Mouse (Mus musculus) lung, adult 18-20 months (tissue): ENCODE data around the gene Opn4.

Experiments
- DNase-seq, 2 experiments: peaks; one replicate each; pipeline ENCODE4 v3.0.0; 2022; ENCODE audit warnings: mixed read lengths in 2 of 2

Gene Opn4

DNA sequence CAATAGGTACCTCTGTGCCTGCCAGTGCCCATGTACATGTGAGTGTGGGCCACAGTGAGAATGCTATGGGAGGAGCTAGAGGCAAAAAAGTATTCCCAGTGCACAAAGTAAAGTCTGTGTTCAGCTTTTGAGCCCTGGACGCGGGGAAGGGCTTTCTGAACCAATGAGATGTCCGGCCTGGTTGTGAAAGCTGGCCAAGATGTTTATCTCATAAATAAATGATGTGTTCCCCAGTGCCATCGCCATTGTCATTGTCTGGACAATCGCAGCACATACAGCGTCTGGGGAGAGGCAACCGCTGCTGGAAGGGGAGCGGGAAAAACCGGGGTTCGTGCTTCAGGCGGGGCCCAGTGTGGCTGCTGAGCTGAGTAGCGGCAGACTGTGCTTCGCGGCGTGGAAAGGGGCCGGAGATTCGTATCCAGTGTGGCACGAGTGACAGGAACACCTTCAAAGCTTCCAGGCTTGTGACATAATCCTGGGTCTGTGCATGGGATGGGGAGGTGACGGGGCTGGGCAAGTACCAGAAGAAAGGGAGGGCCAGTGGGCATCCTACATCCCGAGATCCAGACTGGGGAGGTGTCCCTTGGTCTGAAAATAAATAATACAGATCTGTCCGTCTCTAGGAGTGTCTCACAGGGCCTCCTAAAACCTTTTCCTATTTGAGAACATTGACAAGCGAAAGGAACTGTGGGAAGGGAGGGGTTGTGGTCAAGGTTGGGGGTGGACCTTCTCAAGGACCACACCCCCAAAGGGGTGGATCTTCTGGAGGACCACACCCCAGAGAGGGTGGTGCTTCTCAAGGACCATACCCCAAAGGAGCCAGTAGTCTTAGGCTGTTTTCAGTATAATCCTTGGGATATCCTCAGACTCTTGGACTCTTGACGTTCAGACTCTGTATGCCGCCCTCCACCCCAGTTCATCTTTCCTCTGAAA, 8.9 kb downstream of the Opn4 start:
- peak in 1 of 2 experiments; percentile 13 for DNase-seq

DNA sequence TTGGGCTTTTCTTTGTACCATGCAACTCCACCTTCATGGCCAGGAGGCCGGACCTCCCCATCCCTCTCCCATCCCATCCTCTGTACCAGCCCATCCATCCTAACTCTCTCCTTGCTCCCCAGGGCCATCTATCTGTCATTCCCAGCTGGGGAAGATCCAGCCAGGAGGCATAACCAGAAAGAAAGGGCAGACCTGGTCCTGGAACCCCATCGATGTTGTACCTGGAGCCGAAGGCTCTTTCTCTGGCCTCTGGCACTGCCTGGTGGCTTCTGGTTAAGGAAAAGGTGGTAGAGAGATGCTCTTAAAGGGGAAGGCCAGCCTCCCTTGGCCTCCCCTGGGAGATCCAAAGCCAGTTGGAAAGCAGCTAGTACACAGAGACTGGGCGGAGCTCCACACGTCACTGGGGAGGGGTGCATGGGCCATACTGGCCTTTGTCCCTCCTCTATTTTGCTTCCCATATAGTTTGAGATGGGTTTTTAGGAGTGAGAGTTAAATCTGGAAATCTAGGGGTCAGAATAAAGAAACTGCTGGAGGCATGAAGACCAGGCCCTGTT, 9.8 kb downstream of the Opn4 start:
- DNase-seq: no peak

DNA sequence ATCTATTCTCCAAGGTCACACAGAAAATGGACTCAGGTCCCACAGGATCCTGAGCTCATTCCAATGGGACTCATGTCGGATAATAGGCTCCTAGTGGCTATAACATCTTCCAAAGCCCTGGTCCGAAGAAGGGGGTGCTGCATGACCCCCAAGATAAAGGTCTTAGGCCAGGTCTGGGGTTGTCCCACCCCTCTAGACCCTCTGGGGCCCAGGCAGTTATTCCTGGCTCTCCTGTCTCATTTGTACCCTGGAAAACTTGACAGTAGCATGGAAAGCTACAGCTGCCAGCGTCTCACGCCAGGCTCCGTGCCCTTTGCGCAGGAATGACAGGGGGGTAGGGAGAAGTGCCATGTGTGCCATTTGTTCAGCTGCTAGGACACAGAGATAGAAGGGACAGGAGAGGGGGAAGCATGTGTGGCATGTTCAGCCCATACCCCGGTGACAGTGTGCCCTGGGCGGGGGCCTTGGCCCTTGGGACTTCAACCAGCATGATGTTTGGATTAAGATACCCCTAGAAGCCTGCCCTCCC, 10.7 kb downstream of the Opn4 start:
- no peak for DNase-seq

DNA sequence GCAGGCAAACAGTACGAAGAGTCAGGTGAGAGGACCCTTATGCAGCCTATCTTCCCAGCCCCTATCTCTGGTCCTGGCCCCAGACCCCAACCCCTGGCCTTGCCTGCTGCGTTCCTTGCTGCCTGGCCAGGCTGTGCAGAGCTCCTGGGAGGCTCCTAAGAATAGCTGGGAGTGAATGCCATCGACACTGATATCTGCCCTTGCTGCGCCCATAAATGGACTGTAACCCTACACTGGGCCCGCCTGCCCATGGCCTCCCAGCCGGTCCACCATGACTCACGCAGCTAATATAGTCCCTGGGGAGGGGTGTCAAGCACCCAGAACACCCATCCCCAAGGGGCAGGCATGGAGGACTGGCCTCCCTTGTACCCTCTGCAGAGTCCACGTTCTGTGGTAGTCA, 11.4 kb downstream of the Opn4 start, which contains the start of gene Ldb3:
Gene Ldb3, minus strand, starts transcription at position 185 of the 400 bp plus-strand sequence.
- no peak for DNase-seq

DNA sequence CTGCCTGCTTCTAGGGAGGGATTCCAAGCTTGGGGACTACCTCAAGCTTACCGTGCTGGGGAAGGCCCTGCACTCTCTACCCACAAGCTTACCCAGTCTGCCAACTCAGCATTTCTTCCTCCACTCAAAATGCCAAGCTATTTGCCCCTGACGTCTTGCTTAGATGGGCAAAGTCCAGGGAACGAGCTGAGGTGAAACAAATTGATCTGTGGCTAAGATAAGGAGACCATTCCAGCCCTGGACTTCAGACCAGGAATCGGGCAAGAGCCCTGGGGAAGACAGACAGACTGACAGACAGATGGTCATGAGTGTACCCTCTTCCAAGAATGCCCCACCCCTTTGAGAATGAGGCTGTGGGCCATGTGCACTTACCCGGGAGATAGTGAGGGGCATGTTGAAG, 11.9 kb downstream of the Opn4 start:
- DNase-seq: no peak

DNA sequence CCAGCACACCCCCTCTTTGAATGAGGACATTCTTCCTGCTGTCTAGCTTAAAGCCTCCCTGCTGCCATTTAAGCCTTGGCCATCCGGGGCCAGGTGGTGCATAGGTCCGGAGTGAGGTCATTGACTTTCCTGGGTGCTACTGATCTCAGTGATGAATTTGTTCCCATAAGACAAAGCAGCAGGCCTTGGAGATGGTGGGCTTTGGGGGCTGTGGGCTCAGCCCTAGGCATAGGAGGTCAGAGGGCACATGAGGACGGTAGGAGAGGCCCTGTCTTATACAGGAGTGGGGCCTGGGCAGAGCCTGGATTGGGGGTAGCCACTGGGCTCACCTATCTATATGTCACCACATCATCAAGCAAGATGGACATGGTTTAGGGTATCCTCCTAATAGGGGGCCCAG, 13.1 kb downstream of the Opn4 start:
- DNase-seq: no peak

DNA sequence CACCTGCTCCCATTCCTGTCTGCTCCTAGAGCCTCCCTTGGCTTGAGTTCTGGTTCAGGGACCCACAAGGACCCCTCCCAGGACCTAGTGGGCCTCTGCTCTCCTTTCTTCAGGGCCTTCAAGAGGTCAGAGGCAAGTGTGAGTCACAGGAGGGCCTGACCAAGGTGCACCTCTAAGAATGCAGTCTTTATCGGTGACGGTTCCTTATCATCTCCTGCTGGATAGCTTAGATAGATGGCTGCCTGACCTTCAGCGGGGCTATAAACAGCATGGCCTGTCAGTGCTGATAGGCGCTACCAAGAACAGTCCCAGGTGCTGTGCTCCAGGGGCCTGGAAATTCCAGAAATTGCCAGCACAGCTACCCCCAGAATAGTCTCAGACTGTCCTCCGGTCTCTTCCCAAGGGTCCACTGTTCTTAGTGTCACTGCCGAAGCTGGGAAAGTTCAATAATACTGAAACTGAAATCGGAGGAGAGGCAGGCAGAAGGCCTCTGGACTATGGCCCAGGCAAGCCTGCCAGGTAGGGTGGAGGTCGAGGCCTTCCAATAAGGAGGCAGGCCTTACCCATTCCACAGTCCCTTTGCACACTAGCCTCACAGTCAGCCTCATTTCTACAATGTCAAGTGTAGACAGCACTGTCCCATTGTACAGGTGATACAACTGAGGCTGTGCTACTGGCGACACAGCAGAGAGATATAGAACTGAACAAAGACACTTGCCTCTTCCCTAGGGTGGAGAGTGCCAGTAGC, 14.4 kb downstream of the Opn4 start:
- DNase-seq: no peak

DNA sequence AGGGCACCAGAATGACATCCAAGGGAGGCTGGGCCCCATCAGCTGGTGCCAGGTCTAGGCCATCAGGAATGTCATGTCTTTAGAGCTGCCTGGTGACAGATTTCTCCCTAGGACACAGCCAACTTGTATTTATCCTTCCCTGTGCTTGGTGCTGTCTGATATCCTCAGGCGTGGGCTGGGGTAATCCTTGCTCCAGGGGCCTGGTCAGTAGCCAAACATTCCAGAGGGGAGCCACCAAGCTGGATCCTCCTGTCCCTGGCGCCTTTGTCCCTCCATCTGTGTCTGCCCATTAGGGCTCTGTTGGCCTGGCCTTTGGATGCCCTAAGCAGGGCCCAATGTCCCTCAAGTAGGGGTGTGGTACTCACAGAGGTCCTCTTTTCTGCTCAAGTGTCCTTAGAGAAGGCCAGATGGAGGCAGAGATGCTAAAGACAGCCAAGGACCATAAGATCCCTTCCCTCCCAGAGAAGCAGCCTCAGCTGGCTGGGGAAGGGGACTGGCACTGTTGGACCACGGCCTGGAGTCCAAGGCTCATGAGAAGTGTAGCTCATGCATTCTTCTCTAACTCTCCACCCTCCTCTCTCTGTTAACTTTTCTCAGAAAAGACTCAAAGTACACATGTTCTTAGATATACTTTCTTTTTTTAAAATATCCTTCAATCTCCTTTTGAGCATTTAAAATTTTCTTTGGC, 17.1 kb downstream of the Opn4 start:
- DNase-seq: no peak

DNA sequence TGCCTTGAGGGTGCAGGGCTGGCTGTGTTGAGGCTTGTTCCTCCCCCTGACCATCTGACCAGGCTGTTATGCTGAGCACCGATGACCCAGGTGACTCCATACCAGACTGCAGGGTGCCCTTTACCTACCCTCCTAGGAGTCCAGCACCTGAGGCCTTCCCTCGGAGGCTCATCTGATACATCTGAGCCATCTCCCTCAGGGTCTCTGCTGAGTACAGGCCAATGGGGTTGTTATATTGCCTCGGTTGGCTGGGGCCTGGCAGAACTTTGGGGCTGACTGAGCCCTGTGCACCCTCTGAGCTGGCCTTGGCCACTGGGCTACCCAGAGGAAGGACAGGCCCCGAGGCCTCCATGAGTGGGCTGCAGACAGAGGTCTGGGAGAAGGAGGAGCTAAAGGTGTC, 23.1 kb downstream of the Opn4 start:
- DNase-seq: no peak

DNA sequence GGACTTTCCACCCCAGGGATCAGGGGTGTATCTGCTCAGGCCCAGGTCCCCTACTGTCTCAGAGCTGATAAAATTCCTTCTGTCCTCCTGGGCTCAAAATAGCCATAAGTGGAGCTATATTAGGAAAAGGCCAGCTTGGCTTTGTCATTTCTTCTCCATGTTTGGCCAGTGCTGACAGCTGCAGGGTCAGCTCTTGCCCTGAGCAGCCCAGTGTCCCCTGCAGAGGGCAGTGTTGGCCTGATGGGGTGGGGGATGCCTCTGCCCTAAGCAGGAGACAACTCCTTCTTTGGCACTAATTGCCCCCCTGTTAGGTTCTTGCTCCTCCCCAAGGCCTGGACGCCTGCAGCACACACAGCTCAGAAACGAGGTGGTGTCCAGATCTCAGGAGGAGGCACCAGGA, 25.9 kb downstream of the Opn4 start:
- DNase-seq: peak in 1 of 2 experiments; percentile 12

DNA sequence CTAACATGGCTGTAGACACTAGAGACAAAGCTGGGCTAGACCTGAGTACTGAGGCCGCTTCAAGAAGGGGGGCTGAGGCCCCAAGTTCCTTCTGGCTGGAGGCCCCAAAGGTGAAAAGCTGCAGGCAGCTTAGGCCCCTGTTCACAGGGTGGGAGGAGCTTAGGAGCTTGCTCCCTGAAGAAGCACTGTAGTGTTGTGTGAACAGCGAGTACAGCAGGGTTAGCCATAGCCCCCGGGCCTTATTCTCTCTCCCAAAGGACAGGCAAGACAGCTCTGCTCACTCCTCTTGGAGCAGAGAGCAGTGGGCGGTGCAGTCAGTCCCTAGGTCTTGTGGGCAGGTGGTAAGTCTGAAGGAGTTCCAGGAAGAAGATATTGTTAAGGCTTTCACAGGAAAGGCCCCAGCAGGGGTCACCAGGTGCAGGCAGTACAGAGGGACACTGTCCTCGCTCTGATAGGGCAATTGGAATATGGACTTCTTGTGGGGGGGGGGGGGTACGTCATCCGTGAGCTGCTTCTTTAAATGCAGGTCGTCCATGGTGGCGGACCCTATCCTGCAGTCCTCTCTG, 26.5 kb downstream of the Opn4 start:
- DNase-seq: no peak

DNA sequence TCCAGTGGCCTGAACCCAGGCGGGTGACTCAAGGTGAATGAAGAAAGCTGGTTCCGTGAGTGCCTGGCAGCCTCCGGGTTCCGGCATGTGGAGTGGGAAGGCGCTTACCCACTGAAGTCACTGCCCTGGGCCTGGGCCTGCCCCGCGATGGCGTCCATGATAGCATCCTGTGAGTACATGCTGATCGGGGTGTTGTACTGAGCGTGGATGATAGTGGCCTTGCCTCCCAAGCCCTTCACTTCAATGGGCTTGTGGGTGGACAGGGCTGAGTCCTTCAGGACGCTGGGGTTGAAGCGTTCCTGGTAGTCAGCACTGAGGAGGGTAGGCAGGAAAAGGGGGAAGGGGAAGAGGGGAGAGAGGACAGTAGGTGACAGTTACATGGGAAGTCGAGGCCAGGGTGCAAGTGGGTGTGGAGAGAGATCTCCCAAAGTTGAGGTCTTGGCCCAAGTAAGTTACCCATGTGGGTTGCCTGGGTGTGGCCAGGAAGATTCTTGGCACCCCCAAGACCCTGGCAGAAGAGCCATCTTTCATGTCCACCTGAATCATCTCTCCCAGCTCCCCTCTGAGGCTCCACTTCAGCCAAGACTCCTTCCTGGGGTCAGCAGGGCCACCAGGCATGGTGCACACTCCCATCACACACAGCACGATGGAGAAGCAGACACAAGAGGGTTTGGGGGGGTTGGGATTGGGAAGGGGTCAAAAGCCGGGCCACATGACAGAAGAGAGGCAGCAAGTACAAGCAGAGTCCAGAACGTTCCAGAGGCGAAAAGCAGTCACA, 28.1 kb downstream of the Opn4 start:
- DNase-seq: no peak

DNA sequence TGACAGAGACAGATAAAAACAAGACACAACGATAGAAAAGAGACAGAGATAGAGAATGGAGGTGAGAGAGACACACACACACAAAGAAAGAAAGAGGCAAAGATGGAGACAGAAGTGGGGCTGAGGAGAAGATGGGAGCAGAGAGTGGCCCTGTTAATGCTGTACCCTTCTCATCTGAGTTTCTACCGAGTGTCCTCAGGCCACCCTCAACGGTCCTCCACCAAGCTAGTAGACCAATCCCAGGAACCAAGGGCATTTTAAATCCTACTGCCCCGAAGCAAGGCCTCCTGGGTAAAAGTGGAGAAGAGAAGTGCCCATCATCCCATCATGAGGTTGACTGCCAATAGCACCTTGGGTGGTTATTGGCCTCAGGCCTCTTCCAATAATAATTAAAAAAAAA, 29.0 kb downstream of the Opn4 start:
- no peak for DNase-seq

DNA sequence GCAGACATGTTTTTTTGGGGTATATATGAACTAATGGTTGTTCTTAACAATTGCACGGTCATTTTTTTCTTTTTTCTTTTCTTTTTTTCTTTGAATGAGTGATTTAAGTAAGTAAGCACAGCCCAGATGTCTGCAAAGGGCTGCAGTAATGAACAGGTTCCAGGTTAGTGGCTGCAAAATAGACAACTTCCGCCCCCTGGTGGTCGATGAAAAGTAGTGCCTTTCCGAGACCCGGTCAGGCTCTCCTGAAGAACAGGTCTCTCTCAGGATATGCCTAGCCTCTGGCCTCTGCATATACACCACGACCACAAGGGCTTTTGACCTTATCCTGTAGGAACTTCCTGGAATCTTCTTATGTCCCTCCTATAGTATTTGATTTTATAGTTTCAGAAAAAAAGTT, 29.6 kb downstream of the Opn4 start:
- peak; percentile 74 to 78 for DNase-seq

DNA sequence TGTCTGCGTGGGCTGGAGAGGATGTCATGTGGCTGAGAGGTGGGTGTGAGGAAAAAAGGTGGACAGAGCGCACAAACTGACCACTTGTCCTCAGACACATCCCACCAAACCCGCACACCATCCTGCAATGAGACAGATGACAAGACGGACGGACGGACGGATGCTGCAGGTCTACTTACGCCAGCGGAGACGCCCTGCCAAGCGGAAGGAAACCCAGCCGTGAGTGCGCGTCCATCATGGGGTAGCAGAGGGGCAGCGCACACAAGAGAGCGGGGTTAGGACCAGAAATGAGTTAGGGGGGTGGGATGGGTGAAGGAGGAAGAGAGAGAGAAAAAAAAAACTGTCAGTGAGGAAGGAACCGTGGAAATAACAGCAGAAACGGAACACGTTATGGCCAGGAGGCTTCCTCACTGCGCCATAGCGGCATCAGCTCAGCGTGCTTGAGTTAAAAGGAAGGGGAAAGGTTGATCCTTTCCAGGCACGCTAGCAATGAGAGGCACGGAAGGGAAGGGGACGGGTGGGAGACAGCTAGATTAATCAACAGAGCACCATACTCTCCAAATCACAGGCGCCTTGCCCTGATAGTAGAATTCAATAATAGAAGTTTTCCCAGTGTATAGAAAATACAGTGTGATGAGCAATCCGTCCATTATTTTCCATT, 30.3 kb downstream of the Opn4 start:
- no peak for DNase-seq

DNA sequence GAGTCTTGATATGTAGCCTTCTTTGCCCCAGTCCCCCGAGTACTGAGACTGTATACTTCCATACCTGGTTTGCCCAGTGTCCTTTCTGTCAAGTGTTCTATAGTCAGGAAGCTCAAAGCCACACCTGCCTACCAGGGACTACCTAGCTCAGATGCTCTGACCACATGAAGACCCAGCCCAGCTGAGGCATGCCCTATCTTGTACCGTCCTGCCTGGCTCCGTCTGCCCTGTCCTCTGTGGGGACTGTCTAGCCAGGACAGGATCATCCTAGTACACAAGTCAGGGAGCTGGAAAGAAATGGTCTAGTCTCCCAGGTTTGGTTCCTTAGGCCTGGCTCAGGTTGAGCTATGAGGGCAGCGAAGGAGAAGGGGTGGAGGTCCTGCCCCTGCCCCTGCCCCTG, 31.3 kb downstream of the Opn4 start:
- no peak for DNase-seq

DNA sequence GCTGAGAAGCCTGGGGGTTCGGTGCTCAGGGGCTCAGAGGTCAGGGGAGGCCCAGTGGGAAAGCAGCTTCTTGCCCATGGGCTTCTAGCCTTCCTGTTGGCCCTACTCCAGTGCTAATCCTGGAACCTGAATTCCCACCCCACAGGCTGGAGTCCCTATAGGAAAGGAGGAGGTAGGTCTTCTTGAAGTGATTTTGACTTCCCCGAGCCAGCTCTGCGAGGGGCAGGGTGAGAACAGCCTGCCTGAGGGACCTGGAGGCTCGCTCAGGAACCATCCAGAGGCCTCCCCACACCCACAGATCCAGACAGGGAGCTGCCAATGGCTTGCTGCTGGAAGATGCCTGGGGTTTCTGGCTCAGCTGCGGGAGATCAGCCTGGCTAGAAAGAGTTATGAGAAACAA, 32.2 kb downstream of the Opn4 start:
- no peak for DNase-seq

DNA sequence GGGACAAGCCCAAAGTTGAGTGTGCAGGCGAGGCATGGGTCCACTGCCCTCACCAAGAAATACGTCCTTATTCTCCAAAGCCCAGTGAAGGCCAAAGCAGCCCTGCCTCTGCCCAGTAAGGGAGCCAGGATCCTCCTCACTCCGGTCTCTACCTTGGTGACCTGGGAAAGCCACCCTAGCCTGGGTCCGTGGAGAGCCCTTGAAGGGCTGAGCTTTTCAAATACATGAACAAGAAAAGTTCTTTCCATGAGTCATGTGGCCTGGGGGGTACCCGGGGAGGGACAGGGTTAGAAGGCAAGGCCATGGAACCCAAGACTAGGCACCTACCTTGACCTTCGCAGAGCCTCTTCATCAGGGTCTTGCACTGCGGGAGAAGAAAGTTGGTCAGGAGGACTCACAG, 33.4 kb downstream of the Opn4 start:
- DNase-seq: no peak

DNA sequence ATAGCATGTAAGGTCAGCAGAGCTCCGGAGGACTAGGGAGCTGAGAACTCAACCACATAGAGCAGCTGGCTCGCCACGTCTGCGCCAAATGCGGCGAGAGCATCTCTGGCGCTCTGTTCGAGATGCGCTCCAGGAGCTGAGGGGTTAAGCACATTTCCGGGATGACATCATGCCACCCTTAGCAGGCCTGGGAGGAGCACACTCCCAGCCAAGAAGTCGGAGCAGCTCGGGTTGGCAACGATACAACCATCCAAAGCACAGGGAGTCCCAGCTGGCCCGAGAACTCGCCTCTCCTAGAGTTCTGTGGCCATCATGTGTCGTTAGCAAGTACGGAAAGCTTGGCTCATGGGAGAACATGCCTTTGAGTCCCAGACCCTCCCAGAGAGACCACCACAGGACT, 34.2 kb downstream of the Opn4 start:
- DNase-seq: peak; percentile 35 to 45

DNA sequence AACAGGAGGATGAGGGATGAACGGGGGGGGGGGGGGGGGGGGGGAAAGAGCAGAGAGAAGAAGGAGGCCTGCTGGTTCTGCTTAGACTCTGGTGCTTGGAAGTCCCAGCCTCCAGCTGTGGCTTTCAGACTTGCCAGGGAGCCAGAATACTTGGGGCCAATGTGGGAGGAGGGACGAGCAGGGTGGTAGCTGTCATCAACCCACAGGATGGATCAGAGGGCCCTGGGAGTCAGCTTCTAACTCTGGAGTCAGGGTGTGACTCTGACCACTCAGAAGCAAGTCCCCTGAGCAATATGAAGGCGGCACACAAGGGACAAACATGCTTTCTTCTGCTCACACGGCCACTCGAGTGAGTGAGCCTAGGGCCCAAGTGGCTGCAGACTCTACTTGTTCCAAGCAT, 35.3 kb downstream of the Opn4 start:
- peak; percentile 23 to 54 for DNase-seq

DNA sequence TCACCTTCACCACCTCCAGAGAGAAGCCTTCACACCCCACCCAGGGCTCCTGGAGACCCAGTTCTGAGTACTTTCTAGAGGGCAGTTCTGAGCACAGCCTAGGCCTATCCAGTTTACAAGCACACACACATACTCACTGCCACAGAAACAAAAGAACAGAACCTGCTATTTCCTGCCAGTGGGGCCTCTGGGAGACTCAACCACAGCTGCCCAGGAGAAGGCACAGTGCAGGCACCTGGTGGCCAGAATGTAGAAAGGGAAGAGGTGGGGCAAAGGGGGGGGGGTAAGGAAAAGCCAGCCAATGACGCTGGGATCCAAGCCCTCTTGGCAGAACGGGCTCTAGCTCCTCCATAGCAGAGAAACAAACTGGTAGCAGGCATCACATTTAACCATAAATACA, 37.5 kb downstream of the Opn4 start:
- no peak for DNase-seq
